Mouse (Mus musculus) NIH3T3 (cell line): ENCODE measurements around the gene Krt72.

Experiments used
- DNase-seq: peaks from one replicate; pipeline ENCODE4 v3.0.0-alpha.2; 2012; ENCODE audit warnings: low read depth

Krt72 gene

DNA sequence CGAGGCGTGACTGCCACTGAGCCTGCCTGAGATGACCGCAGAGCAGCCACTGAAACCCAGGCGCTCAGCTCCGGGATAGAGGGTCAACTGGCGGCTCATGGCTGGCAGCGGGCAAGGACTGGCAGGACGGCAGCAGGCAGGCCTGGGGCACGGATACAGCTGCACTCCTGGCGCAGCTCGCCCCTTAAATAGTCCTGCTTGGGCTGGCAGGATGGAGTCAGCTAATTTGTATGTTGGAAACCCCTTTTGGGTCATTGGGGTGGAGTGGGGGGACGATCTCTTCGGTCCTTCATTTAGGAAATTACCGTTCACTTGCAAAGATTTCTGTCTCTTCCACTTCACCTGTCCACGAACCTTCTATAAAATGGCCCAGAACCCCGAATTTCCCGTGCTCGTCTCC, at the start of gene Krt72:
Gene Krt72, minus strand, starts transcription at position 101 of the 400 bp plus-strand sequence.
- no peak for DNase-seq

GRCm38 (mm10) chr15:101834784-101835328, 48.6 kb upstream of the Krt72 start:
- no peak for DNase-seq

GRCm38 (mm10) chr15:101833131-101833530, 46.9 kb upstream of the Krt72 start:
- no peak for DNase-seq

DNA sequence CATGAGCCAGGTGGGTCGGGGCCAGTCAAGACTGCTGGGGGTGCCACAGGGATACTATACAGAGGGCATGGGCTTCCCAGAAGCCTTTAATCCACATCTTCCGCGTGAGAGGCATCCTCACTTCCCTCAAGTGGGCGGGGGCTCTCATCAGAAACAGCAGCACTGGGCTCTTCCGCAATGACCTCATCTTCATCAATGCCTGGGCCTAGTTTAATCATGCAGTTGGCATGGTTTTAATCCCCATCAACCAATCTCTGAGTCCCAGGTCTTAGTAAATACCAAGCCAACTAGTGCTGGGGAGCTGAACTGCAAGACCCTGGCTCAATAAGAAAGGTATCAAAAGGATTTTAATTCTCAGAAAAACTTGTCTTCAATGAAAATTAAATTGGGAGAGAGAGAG, 43.2 kb upstream of the Krt72 start:
- DNase-seq: no peak

- no peak for DNase-seq
Measured at GRCm38 (mm10) chr15:101821786-101822185, 35.5 kb upstream of the Krt72 start.

DNA sequence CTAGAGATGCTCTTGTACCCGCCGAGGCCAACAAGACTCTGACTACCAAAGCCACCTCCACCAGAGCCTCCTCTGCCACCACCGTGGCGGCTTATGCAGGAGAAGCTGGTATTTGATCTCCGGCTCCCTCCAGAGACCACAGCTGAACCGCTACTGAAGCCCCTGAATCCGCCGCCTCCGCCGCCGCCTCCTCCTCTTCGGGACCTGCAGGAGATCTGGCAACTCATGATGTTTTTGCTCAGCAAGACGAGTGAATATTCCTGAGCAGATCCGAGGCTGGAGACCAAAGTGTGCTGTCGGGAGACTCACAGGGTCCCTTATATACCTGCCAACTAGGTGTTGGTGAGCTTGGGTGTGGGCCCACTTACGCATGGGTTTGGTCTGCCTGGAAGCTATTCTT, 31.6 kb upstream of the Krt72 start, which contains the start of gene Krt2:
Gene Krt2, minus strand, starts transcription at position 295 of the 400 bp plus-strand sequence.
- DNase-seq: no peak

GRCm38 (mm10) chr15:101803052-101803822, 17.0 kb upstream of the Krt72 start:
- DNase-seq: no peak

- no peak for DNase-seq
Measured at GRCm38 (mm10) chr15:101802296-101802835, 16.1 kb upstream of the Krt72 start, which contains the start of gene Krt73. Gene Krt73 (minus strand): TSS chr15:101802346.

GRCm38 (mm10) chr15:101790867-101791266, 4.6 kb upstream of the Krt72 start:
- no peak for DNase-seq

DNA sequence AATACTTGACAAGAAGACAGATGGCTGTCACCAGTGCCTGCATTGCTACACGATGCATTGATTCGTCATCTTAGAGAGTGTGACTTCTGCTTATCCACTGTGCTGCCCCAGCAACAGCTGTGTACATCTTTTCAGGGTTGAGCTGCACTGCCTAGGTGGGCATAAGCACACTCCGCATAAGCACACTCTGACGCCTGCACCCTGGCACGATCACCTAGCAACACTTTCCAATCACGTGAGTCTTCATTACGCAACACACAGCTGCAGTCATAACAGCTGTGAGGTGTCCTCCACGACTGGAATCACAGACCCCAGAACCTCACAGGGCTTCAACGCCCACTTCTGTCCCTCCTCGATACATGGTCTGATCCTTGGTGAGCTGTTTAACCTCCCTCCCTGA, 12.8 kb downstream of the Krt72 start:
- no peak for DNase-seq

GRCm38 (mm10) chr15:101772711-101773081, 13.6 kb downstream of the Krt72 start:
- peak; percentile 85 for DNase-seq

DNA sequence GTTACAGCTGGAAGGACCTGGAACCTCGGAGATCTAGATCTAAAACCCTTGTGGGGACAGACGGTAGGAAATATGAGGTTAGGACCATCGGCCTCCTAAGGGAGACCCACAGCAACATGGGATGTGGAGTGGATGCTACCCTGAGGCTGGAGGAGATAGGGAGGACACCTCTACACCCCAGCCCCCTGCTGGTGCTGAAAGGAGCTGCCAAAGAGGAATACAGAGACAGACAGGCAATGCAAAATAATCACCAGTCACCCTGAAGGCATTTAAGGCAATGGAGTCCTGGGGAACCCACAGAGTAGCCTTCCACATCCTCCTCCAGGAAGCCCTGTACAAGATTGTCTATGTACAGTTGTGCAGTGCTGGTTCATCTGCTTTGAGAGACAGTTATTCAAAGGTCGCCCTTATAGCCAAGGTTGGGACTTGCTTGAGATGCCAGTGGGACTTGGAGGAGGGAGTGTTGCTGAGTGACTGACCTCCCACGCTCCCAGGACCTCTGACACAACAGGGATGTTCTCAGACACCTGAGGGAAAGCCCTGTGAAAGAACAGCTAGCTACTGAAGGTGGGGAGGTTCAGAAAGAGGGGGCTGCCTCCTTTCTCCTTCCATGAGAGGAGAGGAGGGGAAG, 14.1 kb downstream of the Krt72 start:
- peak; percentile 47 for DNase-seq

DNA sequence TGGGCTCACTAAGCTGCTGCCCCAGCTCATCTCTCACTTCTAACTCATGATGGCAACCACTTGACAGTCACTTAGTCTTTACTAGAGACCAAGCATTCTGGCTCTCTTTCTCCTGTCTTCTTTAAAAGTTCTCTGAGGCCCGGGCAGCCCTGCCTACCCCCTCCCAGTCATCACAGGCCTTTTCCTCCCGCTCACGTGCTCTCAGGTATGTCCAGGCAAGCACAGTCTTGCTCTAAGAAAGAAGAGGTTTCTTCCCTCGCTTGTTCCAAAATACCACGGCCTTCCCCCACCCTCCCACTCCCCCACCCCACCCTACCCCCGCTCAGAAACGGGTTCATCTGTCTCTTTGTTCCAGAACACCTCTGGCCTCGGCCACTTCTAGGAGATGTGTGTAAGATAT, 16.0 kb downstream of the Krt72 start:
- DNase-seq: no peak

DNA sequence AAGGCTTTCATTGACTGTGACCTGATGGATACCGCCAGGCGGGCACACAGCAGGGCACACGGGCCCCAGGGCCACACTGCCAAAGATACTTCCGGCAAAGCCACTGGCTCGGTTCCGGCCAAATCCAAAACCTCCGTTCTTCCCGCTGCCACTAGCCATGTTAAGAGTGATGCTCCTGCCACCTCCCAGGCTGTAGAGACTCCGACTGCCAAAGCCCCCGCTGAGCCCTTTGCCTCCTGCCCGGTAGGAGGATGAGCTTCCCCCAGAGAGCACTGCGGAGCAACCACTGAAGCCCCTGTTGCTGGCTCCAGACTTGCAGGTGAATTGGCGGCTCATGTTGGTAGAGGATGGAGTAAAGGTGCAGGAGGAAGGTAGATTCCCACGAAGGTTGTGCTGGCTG, 43.5 kb downstream of the Krt72 start, which contains the start of gene Krt71:
Gene Krt71, minus strand, starts transcription at position 399 of the 400 bp plus-strand sequence.
- no peak for DNase-seq

DNA sequence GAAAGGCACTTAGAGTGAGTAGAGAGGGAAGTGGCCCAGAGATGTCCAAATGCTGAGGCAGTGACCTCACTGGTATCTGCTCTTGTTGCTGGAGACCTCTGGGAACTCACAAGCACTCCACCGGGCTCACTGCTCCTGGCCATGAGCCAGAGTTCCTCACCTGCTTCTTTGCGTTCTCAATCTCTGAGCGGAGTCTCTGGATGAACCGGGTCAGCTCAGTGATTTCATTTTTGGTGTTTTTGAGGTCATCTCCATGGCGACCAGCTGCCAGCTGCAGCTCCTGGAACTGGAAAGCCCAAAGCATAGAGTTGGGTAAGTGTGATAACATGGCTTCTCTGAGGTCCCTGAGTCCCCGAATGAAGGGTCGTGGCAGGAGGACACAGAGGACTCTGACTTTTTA, 48.5 kb downstream of the Krt72 start:
- DNase-seq: no peak

DNA sequence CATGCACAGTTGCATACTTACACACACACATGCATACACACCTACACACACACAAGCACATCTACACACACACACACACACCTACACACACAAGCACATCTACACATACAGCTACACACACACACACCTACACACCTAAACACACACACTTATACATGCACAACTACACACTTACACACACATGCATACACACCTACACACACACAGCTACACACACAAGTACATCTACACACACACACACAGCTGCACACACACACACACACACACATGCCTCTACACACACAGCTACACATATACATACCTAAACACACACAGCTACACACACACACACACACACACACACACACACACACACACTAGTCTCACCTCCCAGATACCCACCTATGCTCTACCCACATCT, 55.6 kb downstream of the Krt72 start:
- no peak for DNase-seq
